Mouse (Mus musculus) common myeloid progenitor, adult 5-6 weeks (primary cell): Measurements from ENCODE around the gene Ikbke. TPM values are rescaled to one million over a fixed set of nuclear protein-coding genes. Genes with fewer than 3 reads are reported as not detected.
A peak's percentile ranks its signal among the peaks of the same experiment; 100 is the strongest.

ENCODE experiments used
- ATAC-seq: replicated peaks from 2 replicates; pipeline ENCODE4 v1.8.0; 2016; ENCODE audit warnings: low read depth, mild to moderate bottlenecking, moderate TSS enrichment, inconsistent platforms; ENCODE audit not compliant: poor library complexity, severe bottlenecking
- total RNA-seq: library from RNA; stranded (forward); fragments of 200-1000, 187-1606 nt; gene quantifications from 2 replicates; pipeline ENCODE4 v1.2.3, GENCODE M21; 2017

The Ikbke gene
- total RNA-seq, 1 experiment from 2014 or later, result 7.3 TPM

DNA sequence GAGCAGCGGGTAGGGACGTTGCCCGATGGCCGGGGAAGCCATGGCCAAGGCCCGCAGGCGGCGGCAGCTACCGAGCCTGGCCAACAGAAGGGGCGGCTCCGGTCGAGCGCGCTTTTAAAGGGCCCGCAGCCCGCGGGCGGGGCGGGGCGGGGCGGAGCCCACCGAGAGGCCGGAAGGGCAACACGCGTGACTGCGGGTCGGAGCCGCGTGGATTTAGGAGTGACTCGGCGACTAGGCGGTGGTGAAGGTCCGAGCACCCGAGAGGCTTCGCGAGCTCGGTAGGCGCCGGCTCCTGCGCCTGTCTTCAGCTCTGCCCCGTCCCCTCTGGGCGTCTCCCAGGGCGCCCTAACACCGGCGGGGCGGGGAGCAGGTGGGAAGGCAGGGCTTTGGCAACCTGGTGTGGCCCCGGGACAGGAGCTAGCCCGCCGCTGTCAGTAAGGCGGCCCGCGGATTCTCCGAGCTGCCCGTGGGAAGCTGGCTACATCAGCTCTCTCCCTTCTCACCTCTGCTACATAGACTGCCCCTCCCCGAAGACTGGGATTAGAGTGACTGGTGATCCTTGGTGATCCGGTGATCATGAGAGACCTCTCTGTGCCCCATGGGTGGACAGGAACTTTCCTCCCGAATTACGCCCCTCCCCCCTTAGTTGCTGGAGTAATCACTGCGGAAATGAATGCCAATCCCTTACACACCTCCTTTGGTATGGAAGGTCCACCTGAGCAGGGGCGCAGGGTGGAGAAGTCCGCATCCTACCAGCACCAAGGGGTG, 34.1 kb downstream of the Ikbke start, which contains the start of gene Rassf5:
Rassf5 (minus strand) TSS at position 170 of the 768 bp plus-strand sequence.
- peak; percentile 20 for ATAC-seq

DNA sequence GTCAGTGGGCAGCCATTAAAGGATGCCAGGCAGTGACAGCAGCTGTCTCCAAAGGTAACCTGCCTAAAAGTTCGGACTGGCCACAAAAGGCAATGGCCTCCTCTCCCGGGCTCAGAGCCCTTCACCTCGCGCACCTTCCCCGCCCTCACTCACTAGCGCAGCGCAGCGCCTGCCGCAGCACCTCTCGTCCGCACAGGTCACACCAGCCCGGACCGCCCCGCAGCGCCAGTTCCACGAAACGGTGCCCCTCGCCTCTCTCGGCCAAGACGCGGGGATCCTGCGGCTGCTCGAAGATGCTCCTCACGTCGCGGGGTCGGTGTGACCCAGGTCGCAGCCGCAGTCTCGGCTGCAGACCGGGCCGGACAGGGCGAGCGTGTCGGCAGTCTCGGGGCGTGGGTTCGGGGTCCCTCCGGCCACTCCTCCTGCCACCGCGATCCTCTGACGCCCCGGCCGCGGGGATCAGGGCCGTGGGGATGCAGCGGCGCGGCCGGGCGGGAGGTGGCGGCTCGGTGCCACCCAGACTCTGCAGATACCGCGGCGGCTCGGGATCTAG, 34.8 kb downstream of the Ikbke start:
- no peak for ATAC-seq

DNA sequence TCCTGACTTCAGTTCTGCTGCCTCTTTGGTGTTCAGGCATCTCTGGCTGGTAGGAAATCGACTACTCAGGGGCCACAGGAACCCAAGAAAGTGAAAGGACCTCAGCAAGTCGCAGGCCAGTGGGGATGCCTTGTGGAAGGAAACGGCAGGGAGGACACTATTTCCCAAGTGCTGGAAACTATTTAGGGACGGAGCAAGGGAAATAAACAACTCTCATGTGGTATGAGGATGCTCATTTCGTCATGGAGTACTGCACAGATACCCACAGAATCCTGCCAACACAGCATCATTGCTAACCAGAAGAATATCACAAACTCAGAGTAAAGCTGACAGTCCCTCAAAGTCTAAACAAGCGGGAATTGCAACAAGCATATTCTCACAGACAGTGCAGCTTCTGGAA, 36.5 kb downstream of the Ikbke start:
- ATAC-seq, result no peak

DNA sequence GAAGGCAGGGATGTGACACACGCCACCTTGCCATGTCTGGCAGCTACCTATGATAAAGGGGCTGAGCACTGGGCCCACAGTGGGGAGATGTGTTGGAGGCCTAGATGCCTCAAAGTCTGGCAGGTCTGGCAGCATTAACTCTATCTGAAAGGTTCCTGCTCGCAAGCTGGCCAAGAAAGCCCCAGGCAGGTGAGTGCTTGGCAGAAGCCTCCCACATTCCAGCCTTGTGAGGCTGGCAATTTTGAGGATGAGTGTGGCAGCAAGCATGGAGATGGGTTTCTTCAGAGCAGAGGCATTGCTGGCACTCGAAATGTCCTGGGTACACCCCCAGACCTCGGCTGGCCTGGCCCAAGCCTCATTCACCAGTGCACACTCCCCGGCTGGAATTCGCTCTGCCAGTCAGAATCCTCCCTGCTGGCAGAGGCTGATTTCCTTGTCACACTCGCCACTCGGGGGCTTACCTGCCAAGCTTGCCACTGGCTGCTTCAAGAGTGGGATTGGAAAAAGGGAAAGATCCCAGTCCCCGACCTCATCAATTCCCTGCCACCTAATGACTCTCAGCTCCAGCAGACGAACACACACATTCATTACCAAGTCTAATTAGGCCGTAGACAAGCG, 39.7 kb downstream of the Ikbke start:
- ATAC-seq, result no peak

DNA sequence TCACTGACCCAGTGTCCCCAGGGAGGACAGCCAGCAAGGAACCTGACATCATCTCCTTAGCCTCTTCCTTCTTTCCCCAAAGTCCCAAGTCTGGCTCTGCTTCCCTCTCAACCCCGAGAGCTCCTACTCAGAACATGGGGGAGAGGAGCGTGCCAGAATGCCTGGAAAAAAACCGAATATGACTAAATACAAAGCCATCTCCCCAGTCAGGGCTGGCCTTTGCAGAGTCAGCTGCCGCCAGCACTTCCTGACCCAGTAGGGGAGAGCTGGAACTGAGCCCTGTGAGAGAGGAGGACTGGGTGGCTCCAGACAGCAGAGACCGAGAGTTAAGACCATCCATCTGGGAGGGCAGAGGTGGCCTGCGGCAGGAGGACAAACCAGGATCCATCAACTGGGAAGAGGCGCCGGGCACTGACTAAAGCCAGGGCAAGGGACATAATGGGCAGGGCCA, 40.5 kb downstream of the Ikbke start:
- ATAC-seq, result no peak

DNA sequence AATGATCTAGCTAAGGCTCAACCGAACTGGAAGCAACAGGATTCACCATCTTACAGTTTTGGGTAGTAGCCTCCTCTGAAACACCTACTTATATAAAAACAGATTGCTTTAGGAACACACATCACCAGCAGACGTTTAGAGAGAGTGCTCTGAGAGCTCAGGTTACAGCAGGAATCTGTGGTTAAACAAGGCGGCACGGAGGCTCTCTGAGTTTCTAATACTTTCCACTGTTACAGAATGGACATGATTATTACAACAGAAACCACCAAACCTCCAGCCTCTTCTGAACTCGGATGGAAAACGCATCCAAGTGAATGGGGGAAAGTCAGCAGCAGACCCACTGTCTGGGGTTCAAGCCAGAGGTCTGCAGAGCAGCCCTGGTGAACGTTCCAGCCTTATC, 43.3 kb downstream of the Ikbke start:
- ATAC-seq, result no peak

DNA sequence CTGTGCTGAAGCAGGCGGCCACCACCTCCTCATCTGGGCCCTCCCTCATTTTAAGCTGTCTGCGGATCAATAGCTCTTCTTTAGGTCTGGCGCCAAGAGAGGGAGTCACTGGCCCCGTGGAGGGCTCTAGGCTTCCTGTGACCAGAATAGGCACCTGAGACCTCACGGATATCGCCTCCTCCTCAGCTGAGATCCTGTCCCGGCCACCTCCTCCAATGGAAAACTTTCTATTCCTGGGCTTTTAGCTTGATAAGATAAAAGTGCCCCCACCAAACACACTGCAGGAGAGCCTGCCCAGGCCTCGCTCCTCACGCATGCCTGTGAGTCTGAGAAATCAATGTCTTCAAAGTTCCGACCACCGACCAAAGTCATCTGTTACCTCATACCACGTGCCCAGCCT, 45.9 kb downstream of the Ikbke start:
- ATAC-seq, result no peak

DNA sequence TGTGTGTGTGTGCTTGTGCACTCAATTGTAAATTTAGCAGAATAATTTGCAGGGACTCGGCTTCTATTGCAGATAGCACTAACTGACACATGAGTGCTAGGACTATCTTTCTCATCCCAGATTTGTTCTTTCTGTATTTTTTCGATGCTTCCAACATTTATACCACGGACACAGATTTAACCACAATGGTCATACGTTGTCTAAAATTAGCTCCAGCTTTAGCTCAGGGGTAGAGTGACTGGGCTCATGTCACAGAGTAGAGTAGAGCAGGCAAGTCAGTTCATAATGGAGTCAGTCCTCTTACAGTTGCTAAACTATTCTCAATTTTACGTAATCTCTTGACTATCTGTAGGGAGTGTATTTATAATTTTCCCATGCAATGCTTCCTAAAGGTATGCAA, 50.7 kb downstream of the Ikbke start:
- ATAC-seq, result no peak

DNA sequence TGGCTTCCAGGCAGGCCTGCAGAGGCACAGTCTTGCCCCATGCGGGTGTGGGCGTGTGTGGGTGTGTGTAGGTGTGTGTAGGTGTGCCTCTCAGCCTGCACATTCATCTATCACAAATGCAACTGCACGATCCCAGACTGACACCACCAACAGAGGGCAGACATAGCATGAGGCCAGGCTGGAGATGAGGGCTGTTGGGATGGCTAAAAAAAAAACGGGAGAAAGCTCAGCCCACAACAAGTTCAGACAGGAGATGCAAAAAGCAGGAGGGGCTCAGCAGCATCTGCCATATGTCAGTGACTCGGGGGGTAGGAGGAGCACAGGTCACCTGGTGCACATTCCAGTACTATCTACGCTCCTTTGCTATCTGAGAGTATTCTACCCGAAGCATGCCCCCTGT, 51.2 kb downstream of the Ikbke start:
- ATAC-seq, result no peak

DNA sequence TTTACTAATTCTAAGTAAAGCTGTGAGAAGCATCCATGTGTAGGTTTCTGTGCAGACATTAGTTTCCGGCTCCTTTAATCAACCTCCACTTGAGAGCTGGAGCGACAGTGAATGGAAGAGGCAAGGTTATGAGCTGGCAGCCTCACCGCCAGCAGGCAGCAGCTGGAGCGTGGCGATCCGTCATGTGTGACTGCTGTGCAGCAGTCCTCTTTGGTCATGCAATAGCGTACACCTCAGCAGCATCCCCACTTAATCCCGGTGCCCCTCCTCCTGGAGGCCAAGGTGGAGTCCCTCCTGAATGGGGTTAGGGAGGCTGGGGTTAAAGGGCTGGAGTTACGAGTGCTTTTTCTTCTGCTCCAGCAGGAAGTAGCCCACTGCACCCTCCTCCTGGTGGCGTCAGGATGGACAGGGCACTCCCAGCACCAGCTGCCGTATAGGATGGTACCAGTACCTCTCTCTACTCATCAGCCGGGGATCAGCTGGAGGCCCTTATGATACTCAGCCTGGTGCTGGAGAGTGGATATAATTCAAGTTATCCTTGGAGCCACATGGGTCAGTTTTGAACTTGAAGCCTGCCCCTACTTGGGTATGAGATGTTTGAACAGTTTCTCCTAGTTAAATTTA, 54.4 kb downstream of the Ikbke start:
- no peak for ATAC-seq

DNA sequence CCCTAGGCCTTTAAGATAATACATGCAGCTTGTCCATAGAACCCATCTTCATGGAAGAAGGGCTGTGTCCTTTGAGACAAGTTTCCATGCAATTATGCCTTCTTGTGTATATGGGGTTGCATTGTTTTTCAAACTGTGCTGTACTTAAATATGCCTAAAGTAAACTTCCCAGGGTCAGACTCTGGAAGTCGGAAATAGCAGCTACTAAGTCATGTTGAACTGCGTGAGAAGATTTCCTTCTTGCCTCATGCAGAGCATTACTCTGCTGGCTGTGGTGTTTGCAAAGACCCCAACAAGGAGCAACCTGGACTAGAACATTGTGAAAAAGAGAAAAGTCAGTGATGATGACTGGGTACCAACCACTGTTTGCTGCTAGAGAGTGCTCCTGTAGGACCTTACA, 56.1 kb downstream of the Ikbke start:
- no peak for ATAC-seq

DNA sequence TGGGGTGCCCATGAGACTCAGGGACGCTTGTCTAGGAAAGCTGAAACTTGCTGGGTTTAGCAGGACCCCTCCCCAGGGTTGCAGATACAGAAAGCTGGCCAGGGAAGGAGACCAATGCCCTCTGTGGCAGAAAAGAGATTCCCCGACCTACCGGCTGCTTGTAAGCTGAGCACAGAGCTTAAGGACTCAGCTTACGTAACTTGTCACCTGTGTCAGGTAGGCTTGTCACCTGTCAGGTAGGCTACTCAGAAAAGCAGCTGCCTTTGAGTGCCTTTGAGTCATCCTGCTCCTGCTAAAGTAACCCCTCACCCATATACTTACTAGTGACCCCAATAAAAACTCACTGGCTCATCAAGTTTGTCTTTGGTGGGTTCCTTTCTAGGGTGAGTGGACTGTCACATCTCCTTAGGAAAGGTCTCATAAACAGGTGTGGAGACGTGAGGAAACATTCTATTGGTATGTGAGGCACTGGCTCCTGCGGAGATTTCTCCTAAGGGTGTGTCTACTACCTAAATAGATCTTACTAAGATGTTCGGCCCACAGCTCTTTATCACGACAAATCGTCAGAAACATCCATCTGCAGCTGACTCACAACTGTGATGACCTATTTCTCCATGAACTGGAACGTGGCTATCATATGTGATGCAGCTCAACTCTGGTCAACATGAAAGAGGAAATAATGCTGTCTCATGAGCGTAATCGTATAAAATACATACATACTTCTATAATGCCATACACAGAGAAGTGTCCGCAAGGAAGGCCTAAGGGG, 57.4 kb downstream of the Ikbke start:
- ATAC-seq, result no peak

DNA sequence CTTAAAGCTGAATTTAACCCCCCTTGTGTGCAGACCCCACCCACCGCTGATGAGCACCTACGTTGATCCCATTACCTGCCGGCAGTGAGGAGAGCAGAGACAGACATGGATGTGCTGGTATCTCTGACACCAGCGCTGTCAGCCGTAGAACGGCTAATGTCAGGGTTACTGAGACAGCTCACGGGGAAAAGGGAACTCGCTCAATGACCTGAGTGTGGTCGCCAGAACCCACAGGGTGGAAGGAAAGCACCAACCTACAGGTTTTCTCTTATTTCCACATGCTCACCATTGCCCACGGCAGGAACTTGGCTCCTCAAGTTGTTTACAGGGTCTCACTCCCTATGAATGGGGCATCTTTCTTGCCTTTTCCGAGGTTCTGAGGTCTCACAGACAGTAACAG, 60.5 kb downstream of the Ikbke start:
- ATAC-seq, result peak; percentile 76

DNA sequence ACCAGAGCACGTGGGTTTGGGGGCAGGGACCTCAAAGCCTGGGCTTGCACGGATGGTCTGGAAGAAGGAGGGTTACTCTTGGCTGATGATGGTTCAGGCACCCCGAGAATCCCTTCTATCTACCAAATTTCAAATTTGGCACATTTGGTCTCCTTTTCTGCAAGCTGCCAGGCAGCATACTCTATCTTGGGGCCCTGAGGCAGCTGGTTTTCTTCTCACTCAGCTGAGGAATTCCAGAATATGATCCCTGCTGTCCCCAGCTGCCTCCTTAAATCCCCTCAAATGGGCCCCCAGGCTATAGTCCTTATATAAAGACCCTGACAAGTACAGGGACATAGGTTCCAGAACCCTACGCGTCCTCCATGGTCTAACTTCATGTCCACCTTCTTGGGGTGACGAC, 66.0 kb downstream of the Ikbke start:
- ATAC-seq, result no peak

DNA sequence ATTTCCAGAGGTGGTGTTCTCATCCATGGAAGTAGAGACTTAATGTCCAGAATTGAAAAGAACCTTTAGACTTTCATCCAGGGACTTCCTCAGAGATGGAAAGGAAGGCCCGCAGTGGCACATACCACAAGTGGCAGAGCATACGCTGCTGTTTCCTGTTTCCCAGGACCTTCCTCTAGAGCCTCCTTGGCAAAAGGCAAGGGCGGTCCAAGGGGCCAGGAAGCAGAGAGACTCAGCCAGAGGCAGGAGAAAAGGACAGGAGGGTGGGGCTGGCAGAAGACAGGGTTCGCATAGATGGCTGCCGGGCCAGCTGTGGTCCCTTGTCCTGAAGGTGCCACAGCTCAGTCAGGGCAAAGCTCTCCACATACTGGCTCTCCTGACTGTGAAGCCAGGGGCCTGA, 66.5 kb downstream of the Ikbke start:
- ATAC-seq, result peak; percentile 59

DNA sequence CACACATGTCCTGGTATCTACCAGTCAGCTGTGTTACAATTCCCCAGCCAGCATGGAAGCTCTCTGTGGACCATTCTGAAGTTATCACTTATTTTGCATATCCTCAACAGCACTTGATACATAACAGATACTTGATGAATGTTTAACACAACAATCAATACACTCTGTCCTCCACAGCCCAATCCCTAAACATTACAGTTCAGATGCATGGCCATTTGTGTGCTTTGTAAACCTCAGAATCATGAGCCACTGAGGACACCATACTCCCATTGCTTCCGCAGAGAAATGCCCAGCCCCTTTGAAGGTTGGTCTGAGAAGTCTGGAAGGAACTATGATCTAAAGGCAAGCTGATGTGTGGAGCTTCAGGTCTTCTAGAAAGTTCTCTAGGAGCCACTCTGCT, 67.8 kb downstream of the Ikbke start:
- no peak for ATAC-seq

DNA sequence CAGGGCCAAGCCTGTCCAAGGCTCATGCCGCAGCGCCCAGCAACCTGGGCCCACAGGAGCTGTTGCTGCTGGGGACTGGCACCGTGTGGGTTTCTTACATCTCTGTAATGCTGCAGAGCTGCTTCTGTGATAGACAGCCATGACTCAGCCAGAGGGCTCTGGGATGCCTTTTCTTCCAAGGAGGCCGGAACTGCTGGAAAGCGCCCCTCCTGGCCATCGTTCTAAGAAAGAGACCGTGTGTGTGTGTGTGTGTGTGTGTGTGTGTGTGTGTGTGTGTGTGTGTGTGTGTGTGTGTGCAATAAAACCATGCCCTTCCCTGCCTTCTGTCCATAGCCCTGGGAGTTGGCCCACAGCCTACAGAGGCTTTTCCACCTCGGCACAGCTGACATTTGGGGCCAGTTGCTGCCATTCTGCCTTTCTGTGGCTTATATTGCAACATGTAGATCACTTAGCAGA, 69.4 kb downstream of the Ikbke start:
- ATAC-seq, result no peak

DNA sequence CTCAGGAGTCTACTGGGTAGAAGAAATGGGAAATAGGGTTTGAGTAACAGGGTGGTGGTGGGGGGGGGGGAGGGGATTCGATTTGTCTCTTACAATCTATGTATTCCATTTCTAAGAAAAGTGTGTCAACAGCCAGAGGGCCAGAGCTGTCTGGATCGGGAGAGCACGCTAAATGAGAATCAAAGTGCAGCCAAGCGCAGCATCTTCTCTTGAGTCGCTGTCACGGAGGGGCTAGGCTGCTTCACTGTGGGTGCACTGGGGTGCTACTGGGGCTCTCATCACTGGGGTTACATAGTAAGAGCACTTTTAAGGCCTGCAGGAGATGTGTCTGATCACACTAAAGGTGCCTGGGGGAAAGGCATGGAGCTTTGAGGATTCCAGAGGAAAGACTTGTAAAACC, 70.6 kb downstream of the Ikbke start:
- no peak for ATAC-seq

DNA sequence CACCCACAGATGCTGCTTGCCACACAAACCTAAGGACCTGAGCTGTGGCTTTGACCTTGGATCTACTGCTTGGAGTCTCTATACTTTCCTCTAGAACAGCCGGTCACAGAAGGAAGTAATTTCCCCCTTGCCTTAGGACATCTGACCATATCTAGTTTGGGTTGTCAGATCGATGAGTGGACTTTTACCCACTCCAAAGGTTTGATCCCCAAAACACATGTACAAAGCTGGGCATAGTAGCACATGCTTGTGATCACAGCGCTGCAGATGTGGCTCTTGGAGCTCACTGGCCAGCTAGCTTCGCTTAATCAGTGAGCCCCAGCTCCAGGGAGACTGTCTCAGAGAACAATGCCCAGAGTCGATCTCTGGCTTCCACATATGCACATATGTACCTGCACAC, 71.3 kb downstream of the Ikbke start:
- ATAC-seq, result no peak

DNA sequence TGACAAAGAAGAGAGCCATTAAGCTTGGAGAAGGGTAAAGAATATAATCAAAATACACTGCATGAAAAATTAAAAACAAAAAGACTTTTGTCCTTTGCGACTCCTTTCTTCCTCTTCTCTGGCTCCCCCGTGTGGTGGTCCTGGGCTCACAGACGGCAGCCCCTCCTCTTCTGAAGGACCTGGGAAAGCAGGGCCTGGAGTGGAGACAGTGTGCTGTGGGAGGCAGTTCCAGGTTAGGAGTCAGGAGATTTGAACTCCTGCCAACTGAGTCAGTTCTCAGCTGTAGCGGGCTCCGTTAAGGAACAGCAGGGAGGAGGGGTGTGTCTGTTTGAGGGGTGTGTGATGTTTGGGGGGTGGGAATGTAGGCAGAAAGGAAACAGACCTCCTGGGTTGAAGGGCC, 71.9 kb downstream of the Ikbke start:
- ATAC-seq, result peak; percentile 76
